Mouse (Mus musculus) WW6 (cell line): ENCODE data around the gene Aldh8a1.

Experiments used
- DNase-seq: peaks from one replicate; pipeline ENCODE4 v3.0.0-alpha.2; 2013; ENCODE audit warnings: low read depth, low spot score

The Aldh8a1 gene

GRCm38 (mm10) chr10:21376682-21377473, at the start of gene Aldh8a1:
Gene Aldh8a1 (plus strand): TSS chr10:21377291.
- DNase-seq, result no peak

- DNase-seq, result no peak
Observed at GRCm38 (mm10) chr10:21327605-21328135, 49.4 kb upstream of the Aldh8a1 start.

GRCm38 (mm10) chr10:21334349-21335105, 42.6 kb upstream of the Aldh8a1 start:
- no peak for DNase-seq

GRCm38 (mm10) chr10:21335534-21335933, 41.6 kb upstream of the Aldh8a1 start:
- no peak for DNase-seq

- DNase-seq, result peak; percentile 16
Observed at GRCm38 (mm10) chr10:21337191-21337590, 39.9 kb upstream of the Aldh8a1 start.

- DNase-seq, result no peak
Observed at GRCm38 (mm10) chr10:21341706-21342105, 35.4 kb upstream of the Aldh8a1 start.

- DNase-seq, result no peak
Observed at GRCm38 (mm10) chr10:21342331-21343005, 34.6 kb upstream of the Aldh8a1 start.

GRCm38 (mm10) chr10:21347332-21347731, 29.8 kb upstream of the Aldh8a1 start:
- no peak for DNase-seq

- DNase-seq, result no peak
Observed at GRCm38 (mm10) chr10:21349449-21349848, 27.6 kb upstream of the Aldh8a1 start.

- DNase-seq, result no peak
Observed at GRCm38 (mm10) chr10:21349946-21350345, 27.1 kb upstream of the Aldh8a1 start.

- DNase-seq, result no peak
Observed at GRCm38 (mm10) chr10:21350531-21351515, 26.3 kb upstream of the Aldh8a1 start.

- no peak for DNase-seq
Observed at GRCm38 (mm10) chr10:21351766-21352165, 25.3 kb upstream of the Aldh8a1 start.

GRCm38 (mm10) chr10:21353890-21354289, 23.2 kb upstream of the Aldh8a1 start:
- DNase-seq, result no peak

GRCm38 (mm10) chr10:21354506-21354905, 22.6 kb upstream of the Aldh8a1 start:
- DNase-seq, result no peak

GRCm38 (mm10) chr10:21357986-21358385, 19.1 kb upstream of the Aldh8a1 start:
- no peak for DNase-seq

- no peak for DNase-seq
Observed at GRCm38 (mm10) chr10:21359086-21359485, 18.0 kb upstream of the Aldh8a1 start.

GRCm38 (mm10) chr10:21361871-21362270, 15.2 kb upstream of the Aldh8a1 start:
- no peak for DNase-seq

GRCm38 (mm10) chr10:21363297-21363696, 13.8 kb upstream of the Aldh8a1 start:
- no peak for DNase-seq

- DNase-seq, result no peak
Observed at GRCm38 (mm10) chr10:21364946-21365345, 12.1 kb upstream of the Aldh8a1 start.

GRCm38 (mm10) chr10:21365897-21366296, 11.2 kb upstream of the Aldh8a1 start:
- DNase-seq, result no peak

- no peak for DNase-seq
Observed at GRCm38 (mm10) chr10:21366471-21366870, 10.6 kb upstream of the Aldh8a1 start.
